Mouse (Mus musculus) hindbrain, embryonic 10.5 days (tissue): Measurements from ENCODE around the gene Ndufb2. TPM values are rescaled to one million over a fixed set of nuclear protein-coding genes. Genes with fewer than 3 reads are reported as not detected.

ENCODE experiments used
- DNase-seq: peaks from one replicate; pipeline ENCODE4 v3.0.0-alpha.2; 2017; ENCODE audit warnings: low spot score
- H3K27ac ChIP-seq: fragments of 300-500 bp; sonication (generic); 2 replicates; pipeline ENCODE4 v1.5.1; 2016; ENCODE audit warnings: mild to moderate bottlenecking, moderate library complexity
- H3K27me3 ChIP-seq: fragments of 300-500 bp; sonication (generic); 2 replicates; pipeline ENCODE4 v1.6.1; 2016; ENCODE audit warnings: mild to moderate bottlenecking; ENCODE audit not compliant: poor library complexity, insufficient read depth, severe bottlenecking
- H3K36me3 ChIP-seq: fragments of 300-500 bp; sonication (generic); 2 replicates; pipeline ENCODE4 v1.6.1; 2016; ENCODE audit warnings: mild to moderate bottlenecking, moderate library complexity
- H3K4me1 ChIP-seq: fragments of 300-500 bp; sonication (generic); replicated peaks from 2 replicates; pipeline ENCODE4 v1.6.1; 2016; ENCODE audit warnings: mild to moderate bottlenecking
- H3K4me3 ChIP-seq: fragments of 300-500 bp; sonication (generic); 2 replicates; pipeline ENCODE4 v1.5.1; 2016; ENCODE audit warnings: mild to moderate bottlenecking, moderate library complexity
- H3K9me3 ChIP-seq: fragments of 300-500 bp; sonication (generic); 2 replicates; pipeline ENCODE4 v1.6.1; 2016; ENCODE audit warnings: mild to moderate bottlenecking, moderate library complexity
- whole genome bisulfite sequencing: fragments of 180-500 bp; shearing (Covaris S2); methylation state at CpG from one replicate; pipeline ENCODE4 v1.1.7; 2016; 5-methylcytosine and 5-hydroxymethylcytosine counted together
- polyA plus RNA-seq: library from polyadenylated mRNA; unstranded; fragments of >200 nt; fragmentation: Nextera tagmentation; extraction: Ambion mirVana; gene quantifications from 2 replicates; pipeline ENCODE4 v1.2.1, GENCODE M21; 2016

Gene Ndufb2
- polyA plus RNA-seq, 1 experiment from 2014 or later: 328 TPM

DNA sequence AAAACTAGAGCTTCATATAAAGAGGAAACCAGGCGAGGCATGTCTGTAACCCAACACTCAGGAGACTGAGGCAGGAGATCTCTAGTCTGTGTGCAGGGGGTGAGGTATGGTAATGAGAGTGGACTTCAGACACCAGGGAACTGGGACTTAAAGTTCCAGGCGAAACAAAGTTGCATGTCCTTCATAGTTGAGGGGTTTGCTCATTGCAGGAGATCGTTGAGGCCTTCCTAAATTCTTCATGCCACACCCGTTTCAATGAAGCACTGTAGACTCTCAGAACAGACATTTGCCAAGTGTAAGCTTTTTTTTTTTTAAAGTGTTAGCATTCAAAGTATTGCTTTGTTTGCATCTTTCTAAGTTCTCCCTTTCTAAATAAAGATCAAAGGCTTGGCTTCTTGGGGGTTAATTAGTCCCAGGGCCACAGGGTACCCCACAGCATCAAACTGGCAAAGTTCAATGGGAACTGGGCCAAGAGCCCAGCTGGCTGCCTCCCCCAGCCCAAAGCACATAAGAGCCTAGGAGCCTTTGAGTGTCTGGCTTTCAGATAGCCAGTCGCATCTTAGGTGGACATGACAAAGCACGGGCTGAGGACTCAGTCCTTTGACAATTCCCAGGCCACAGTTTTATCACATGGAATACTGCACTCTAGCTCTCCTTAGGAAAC lies 33.0 kb upstream of the Ndufb2 start:
- Histone ChIP-seq H3K27me3 (no peaks in the 10 kb centered on the region), H3K9me3 (no peaks in the 10 kb centered on the region), H3K4me1 (peaks cover 47% of the 10 kb centered on the region), H3K36me3 (peaks cover 7% of the 10 kb centered on the region), H3K27ac (peak overlapping the region; percentile 57), H3K4me3 (no peak overlapping the region)
- DNase-seq: no peak
- WGBS: 64% methylated on average over 6 of the region's 6 CpGs

DNA sequence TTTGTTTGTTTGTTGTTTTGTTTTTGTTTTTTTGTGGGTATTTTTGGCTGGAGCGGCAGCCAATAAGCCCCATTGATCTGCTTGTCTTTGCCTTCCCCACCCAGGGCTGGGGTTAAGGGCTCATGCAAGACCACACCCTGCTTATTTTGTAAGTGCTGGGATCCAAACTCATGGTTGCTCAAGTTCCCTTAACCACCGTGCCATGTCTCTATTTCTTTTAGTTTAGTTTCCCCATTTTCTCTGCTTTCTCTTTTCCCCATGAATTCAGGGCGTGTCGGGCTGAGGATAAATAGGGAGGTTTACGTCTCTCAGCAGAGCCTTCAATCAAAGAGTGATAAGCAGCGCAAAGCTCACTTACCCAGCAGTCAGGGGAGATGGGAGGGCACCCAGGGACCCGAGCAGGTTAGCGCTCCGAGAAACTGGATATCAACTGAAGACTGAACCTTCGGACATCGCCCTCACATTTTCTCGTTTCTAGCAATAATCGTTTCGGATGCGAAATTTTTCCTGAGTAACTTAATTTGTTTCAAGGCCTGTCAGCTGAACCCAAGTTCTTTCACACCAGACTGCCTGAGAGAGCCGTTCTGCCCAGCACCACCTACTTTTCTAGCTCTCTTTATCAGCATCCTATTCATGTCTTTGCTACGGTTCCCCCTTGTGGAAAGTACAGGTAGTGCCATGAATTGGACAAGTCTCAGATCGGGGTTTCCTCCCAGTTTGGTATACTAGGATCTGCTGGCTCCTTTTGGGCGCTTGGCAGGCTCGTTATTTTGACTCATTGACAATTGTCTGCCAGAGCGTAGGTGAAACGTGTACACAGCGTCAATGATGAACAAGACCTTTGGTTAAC lies 30.0 kb upstream of the Ndufb2 start:
- H3K27me3 ChIP-seq: no peaks in the 10 kb centered on the region
- H3K36me3 ChIP-seq: no peaks in the 10 kb centered on the region
- WGBS: 20% methylated on average over 23 of the region's 23 CpGs
- no peak overlapping the region for H3K27ac ChIP-seq
- peak; percentile 79 for DNase-seq
- H3K4me3 ChIP-seq: 0 out of 2 replicates have a peak overlapping the region, but pooled peaks have one; percentile 1
- H3K4me1 ChIP-seq: peaks cover 22% of the 10 kb centered on the region
- no peaks in the 10 kb centered on the region for H3K9me3 ChIP-seq

DNA sequence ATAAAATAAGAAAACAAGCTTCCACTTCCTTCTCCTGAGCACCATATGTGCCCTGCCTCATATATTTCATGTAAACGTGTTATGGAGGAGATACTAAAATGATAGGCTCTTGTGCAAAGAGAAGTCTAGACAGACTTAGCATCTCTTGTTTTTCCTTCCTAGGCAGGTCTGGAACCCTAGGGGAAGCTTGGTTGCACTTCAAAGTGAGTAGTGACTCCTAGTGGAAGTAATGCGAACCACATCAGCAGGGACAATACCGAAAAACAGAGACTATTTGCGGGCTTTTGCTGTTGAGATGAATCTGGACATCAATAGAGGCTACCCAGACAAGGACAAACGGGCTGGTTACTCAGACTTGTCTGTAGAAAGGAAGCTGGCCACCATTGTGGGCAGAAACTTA lies 24.8 kb upstream of the Ndufb2 start:
- 16% methylated on average over 5 of the region's 5 CpGs for WGBS
- peak; percentile 46 for DNase-seq
- Histone ChIP-seq H3K4me1 (no peaks in the 10 kb centered on the region), H3K36me3 (no peaks in the 10 kb centered on the region), H3K27me3 (no peaks in the 10 kb centered on the region), H3K4me3 (no peak overlapping the region), H3K27ac (no peak overlapping the region), H3K9me3 (no peaks in the 10 kb centered on the region)

DNA sequence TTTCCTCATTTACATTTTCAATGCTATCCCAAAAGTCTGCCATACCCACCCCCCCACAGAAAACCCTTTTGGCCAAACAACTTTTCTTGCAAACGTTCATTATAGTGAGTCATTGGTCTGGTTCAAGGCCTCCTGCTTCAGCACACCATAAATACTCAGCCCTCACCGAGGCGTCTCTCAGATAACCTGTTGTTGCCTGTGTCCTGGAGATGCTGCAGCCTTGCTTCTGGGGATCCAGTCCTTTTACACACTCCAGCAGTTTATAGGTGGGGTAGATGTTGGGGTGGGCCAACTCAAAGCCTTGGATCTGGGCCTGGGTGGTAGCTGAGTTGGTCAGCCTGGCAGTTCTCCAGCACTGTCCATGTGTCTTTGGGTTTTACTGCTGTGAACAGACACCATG lies 21.9 kb upstream of the Ndufb2 start:
- WGBS: 81% methylated on average over 3 of the region's 3 CpGs
- DNase-seq: no peak

DNA sequence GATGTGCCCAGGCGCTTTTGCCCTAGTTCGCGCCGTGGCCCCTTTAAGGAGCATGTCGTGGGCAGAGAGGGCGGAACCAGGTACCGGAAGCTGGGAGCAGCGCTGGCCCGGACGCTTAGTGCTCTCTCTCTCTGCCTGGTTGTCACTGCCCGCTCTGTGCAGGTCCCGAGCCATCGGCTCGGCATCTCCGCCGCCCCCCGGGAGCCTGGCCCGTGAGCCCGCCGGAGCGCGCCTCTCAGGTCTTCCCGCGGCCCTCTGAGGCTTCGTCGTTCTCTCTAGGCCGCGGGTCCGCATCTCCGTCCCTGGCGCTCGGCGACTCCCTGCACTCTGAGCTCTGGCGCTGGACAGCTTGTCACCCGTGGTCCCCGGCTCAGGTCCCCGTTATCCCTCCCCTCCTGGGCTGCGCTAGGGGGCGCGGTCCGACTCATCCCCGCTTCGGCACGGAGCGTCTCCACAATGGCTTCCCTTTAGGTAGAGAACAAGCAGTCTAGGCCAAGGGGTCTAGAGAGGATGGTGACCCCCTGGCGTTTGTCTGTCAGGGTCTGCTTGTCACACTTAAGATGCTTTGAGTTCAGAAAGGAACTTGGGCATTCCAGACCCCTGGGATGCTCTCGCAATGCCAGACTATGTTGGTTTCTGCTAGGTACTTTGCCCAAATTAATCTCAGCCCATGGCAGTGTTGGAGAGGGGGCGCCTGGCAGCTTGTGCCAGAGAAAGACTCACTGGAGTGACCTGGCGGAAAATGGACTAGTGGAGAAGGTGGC lies 18.4 kb upstream of the Ndufb2 start, which contains the start of gene Adck2:
TSS of gene Adck2 (plus strand) at position 83 of the 764 bp plus-strand sequence.
- Histone ChIP-seq H3K4me1 (peaks cover 17% of the 10 kb centered on the region), H3K27me3 (no peaks in the 10 kb centered on the region), H3K9me3 (no peaks in the 10 kb centered on the region), H3K4me3 (peak within 1 kb of the TSS; percentile 81), H3K27ac (peak within 1 kb of the TSS; percentile 94), H3K36me3 (peaks cover 12% of the 10 kb centered on the region)
- DNase-seq: peak; percentile 88
- WGBS: 1% methylated on average over 49 of the region's 49 CpGs

More for the DNA sequence above, 21.9 kb upstream of the Ndufb2 start:
- no peaks in the 10 kb centered on the region for H3K9me3 ChIP-seq
- no peak overlapping the region for H3K4me3 ChIP-seq
- no peak overlapping the region for H3K27ac ChIP-seq
- no peaks in the 10 kb centered on the region for H3K36me3 ChIP-seq
- H3K4me1 ChIP-seq: peaks cover 17% of the 10 kb centered on the region
- no peaks in the 10 kb centered on the region for H3K27me3 ChIP-seq

DNA sequence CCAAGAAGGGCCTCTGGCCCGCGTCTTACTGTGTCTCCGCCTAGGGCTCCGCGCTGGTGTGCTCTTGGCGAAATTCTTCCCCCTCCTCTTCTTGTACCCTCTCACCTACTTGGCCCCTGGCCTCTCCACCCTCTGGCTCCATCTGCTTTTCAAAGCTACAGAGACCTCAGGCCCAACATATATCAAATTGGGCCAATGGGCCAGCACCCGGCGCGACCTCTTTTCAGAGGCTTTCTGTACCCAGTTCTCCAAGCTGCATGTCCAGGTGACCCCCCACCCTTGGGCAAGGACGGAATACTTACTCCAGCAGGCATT lies 17.9 kb upstream of the Ndufb2 start:
- H3K27ac ChIP-seq: peak overlapping the region; percentile 94
- 23% methylated on average over 10 of the region's 10 CpGs for WGBS
- peaks cover 17% of the 10 kb centered on the region for H3K4me1 ChIP-seq
- H3K4me3 ChIP-seq: peak overlapping the region; percentile 81
- no peaks in the 10 kb centered on the region for H3K27me3 ChIP-seq
- no peaks in the 10 kb centered on the region for H3K9me3 ChIP-seq
- DNase-seq: no peak
- peaks cover 17% of the 10 kb centered on the region for H3K36me3 ChIP-seq

DNA sequence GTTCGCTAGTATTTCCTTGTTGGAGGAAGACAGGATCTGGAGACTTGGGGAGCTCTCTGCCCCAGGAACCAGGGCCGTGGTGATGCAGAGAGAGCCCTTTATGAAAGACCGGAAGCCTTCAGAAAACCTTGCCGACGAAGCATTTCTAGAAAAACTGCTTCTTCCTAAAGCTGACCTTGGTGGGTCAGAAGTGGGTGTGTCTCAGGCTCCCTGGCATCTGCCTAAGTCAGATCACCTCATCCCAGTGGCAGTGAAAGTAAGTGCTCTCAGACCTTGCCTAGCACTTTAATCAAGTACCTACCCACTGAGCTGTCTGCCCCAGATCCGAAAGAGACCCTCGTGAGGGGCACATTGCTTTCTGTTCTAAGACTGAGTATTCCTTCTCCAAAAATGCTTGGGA lies 17.4 kb upstream of the Ndufb2 start:
- Histone ChIP-seq H3K27ac (peak overlapping the region; percentile 94; the same call in 1 of the 2 replicates), H3K27me3 (no peaks in the 10 kb centered on the region), H3K9me3 (no peaks in the 10 kb centered on the region), H3K36me3 (peaks cover 22% of the 10 kb centered on the region), H3K4me3 (peak overlapping the region; percentile 81), H3K4me1 (peaks cover 17% of the 10 kb centered on the region)
- WGBS: 74% methylated on average over 7 of the region's 7 CpGs
- no peak for DNase-seq

DNA sequence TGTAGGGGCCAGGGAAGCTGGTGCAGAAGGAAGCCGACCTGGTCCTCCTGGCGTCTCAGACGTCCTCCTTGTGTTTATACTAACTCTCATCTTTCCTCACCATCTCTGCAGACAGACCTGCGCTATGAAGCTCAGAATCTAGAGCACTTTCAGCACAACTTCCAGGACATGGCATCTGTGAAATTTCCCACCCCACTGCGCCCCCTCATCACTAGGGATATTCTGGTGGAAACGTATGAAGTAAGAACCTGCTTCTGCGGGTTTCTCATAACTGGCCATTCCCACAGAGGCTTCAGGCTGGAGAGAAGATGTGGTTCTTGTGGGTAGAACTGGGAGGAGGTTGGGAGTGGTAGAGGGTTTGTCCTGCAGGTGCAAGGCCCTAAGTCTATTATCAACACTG lies 12.8 kb upstream of the Ndufb2 start:
- H3K27me3 ChIP-seq: no peaks in the 10 kb centered on the region

DNA sequence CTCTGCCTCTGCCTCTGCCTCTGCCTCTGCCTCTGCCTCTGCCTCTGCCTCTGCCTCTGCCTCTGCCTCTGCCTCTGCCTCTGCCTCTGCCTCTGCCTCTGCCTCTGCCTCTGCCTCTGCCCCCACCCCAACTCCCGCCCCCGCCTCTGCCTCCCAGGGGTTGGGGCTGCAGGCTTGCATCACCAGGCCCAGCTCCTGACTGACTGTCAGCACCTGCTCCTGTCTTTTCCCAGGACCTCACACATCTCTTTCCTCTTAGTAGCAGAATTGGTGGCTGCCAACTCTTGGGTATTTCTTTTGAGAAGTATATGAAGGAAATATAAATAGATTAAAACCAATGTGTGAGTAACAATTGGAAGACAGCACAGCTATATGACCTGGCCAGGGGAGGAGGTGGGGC lies 11.8 kb upstream of the Ndufb2 start:
- Histone ChIP-seq H3K4me3 (no peak overlapping the region), H3K9me3 (no peaks in the 10 kb centered on the region), H3K36me3 (peaks cover 66% of the 10 kb centered on the region), H3K27me3 (no peaks in the 10 kb centered on the region), H3K27ac (no peak overlapping the region), H3K4me1 (no peaks in the 10 kb centered on the region)
- DNase-seq: no peak
- 86% methylated on average over 2 of the region's 2 CpGs for WGBS

More for the DNA sequence above, 12.8 kb upstream of the Ndufb2 start:
- WGBS: 86% methylated on average over 7 of the region's 7 CpGs
- H3K27ac ChIP-seq: no peak overlapping the region
- H3K4me1 ChIP-seq: peaks cover 6% of the 10 kb centered on the region
- H3K4me3 ChIP-seq: no peak overlapping the region
- peaks cover 61% of the 10 kb centered on the region for H3K36me3 ChIP-seq
- no peaks in the 10 kb centered on the region for H3K9me3 ChIP-seq
- DNase-seq: no peak

DNA sequence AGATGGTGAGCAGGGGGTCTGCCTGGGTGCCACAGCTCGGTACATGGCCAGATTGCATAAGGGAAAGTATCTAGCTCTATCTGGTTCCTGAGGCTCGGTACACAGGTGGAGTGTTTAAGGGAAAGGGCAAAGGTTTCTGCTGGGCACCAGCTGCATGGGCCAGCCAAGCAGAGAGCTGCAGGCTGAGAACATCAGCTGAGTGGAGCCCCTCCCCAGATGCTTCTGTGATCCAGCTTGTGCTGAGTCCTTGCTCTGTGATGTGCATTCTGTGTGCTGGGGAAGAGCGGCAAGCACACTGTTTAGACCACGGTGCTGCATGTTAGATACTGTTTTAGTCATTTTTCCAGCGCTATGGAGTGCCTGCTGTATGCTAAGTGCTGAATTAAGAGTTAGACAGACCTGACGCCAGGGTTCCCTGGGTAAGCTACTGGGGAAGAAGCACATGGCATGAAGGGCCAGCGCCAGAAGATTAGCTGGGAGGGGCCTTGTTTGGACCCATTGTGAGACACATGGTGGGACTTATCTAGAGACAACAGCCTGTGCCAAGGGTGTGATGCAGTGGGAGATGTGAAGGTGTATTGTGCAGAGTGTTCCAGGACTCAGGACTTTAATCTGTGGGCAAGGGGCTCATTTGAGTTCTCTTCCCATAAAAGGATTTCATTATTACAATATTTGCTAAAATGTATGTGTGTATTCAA lies 11.1 kb upstream of the Ndufb2 start:
- H3K36me3 ChIP-seq: peaks cover 73% of the 10 kb centered on the region
- WGBS: 82% methylated on average over 7 of the region's 7 CpGs

DNA sequence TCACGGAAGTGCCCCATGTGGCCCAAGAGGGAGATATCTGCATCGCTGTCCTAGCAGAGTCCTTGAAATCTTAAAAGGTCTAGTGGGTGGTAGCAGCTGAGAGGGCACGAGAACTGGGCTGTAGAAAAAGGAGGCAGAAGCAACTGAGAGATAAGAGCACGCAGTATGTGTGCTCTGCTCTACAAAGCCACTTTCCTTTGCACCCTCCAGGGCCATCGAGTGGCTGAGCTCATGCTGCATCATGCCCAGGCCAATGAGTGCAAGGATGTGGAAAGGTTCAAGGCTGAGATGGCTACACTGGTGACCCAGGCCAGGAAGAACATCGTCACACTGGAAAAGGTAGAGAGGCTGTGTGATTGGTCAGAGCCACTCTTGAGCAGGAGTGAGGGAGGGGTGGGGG lies 6.9 kb upstream of the Ndufb2 start, which contains the start of gene Gm42420:
TSS of gene Gm42420 (plus strand) at position 237 of the 400 bp plus-strand sequence.
- Histone ChIP-seq H3K9me3 (no peaks in the 10 kb centered on the region), H3K27me3 (no peaks in the 10 kb centered on the region), H3K4me3 (no peak within 1 kb of the TSS), H3K36me3 (peaks cover 80% of the 10 kb centered on the region), H3K4me1 (no peaks in the 10 kb centered on the region), H3K27ac (no peak within 1 kb of the TSS)
- DNase-seq: no peak
- WGBS: 91% methylated on average over 6 of the region's 6 CpGs

More for the DNA sequence above, 11.1 kb upstream of the Ndufb2 start:
- H3K4me1 ChIP-seq: no peaks in the 10 kb centered on the region
- DNase-seq: no peak
- H3K9me3 ChIP-seq: no peaks in the 10 kb centered on the region
- H3K27ac ChIP-seq: 0 out of 2 replicates have a peak overlapping the region, but pooled peaks have one; percentile 17
- H3K4me3 ChIP-seq: no peak overlapping the region
- no peaks in the 10 kb centered on the region for H3K27me3 ChIP-seq

DNA sequence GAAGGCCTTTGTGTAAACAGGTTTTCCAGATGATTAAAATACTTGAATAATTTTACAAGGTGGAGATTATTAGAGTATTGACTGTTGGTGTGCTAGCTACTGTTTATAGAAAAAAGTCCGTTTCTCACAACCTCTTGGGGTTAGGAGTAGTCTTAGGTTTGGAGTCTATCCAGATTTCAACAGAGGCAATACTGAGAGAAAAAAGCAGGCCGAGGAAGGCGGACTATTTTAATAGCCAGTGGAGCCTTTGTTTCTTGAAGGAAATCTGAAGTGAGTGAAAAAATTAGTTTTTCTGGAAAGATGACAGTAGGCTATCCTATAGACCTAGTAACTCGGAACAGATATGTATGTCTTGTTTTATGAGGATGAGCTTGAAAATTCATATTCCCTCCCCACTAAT lies 893 bp upstream of the Ndufb2 start:
- H3K4me3 ChIP-seq: peak overlapping the region; percentile 87
- WGBS: 93% methylated on average over 4 of the region's 4 CpGs
- no peak for DNase-seq

More for the DNA sequence above, 893 bp upstream of the Ndufb2 start:
- Histone ChIP-seq H3K27ac (no peak overlapping the region), H3K9me3 (no peaks in the 10 kb centered on the region), H3K27me3 (no peaks in the 10 kb centered on the region), H3K36me3 (peaks cover 34% of the 10 kb centered on the region), H3K4me1 (peaks cover 13% of the 10 kb centered on the region)
